Mouse (Mus musculus) lung, embryonic 16.5 days (tissue): ENCODE measurements around the gene Tcp11l2. TPM values are rescaled to one million over a fixed set of nuclear protein-coding genes. Genes with fewer than 3 reads are reported as not detected.

Experiments used
- ATAC-seq: fragments of 200-750 bp; cut with Nextera tagmentation; 2 replicates; pipeline ENCODE4 v1.8.0; 2017; ENCODE audit warnings: low read depth, mild to moderate bottlenecking, moderate library complexity
- H3K27ac ChIP-seq: fragments of 300-500 bp; sonication (generic); 2 replicates; pipeline ENCODE4 v1.5.1; 2014; ENCODE audit warnings: mild to moderate bottlenecking, control low read depth, low read length
- H3K27me3 ChIP-seq: fragments of 300-500 bp; sonication (generic); 2 replicates; pipeline ENCODE4 v1.6.1; 2014; ENCODE audit warnings: low read depth, low read length, mixed read lengths; ENCODE audit not compliant: control insufficient read depth, insufficient read depth
- H3K36me3 ChIP-seq: fragments of 300-500 bp; sonication (generic); 2 replicates; pipeline ENCODE4 v1.6.1; 2014; ENCODE audit warnings: low read length; ENCODE audit not compliant: control insufficient read depth, insufficient read depth
- H3K4me1 ChIP-seq: fragments of 300-500 bp; sonication (generic); replicated peaks from 2 replicates; pipeline ENCODE4 v1.6.1; 2014; ENCODE audit warnings: low read length, mixed read lengths; ENCODE audit not compliant: control insufficient read depth, insufficient read depth
- H3K4me2 ChIP-seq: fragments of 300-500 bp; sonication (generic); 2 replicates; pipeline ENCODE4 v1.6.1; 2014; ENCODE audit warnings: low read depth, low read length, control low read depth
- H3K4me3 ChIP-seq: fragments of 300-500 bp; sonication (generic); 2 replicates; pipeline ENCODE4 v1.5.1; 2014; ENCODE audit warnings: mild to moderate bottlenecking, low read length, control low read depth
- H3K9ac ChIP-seq: fragments of 300-500 bp; sonication (generic); 2 replicates; pipeline ENCODE4 v1.6.1; 2014; ENCODE audit warnings: low read length, control low read depth
- H3K9me3 ChIP-seq: fragments of 300-500 bp; sonication (generic); 2 replicates; pipeline ENCODE4 v1.6.1; 2016; ENCODE audit warnings: low read length; ENCODE audit not compliant: control insufficient read depth
- WGBS: fragments of 180-500 bp; shearing (Covaris S2); extraction: QIAGEN DNeasy Blood & Tissue Kit; methylation state at CpG from one replicate; pipeline ENCODE4 v1.1.7; 2014; 5-methylcytosine and 5-hydroxymethylcytosine counted together
- polyA plus RNA-seq: library from polyadenylated mRNA; unstranded; fragments of >200 nt; fragmentation: Nextera tagmentation; extraction: Ambion mirVana; gene quantifications from 2 replicates; pipeline ENCODE4 v1.2.1, GENCODE M21; 2015

Gene Tcp11l2
- polyA plus RNA-seq, 1 experiment from 2014 or later: 41.5 TPM

DNA sequence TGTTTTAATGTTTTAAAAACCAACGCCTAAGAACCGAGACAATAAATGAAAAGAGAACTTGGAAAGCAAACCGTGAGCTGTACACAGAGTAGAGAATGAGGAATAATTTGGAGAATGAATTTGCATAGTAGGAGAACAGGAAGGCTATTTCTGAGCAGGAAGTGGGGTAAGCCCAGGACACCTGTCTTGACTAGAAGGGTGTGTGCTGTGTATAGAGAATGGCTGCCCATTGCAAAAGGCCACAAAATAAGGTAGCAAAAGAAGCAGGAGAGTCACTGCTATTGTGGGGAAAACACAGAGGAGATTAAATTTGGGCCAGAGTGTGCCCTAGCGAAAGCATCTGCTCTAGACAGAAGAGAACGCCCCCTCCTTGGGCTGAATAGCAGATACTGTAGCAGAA is 41.0 kb upstream of the Tcp11l2 start:
- Histone ChIP-seq H3K36me3 (0 out of 2 replicates have a peak, but pooled peaks cover 4% of the 10 kb centered on the region), H3K9ac (no peak overlapping the region), H3K4me1 (peaks cover 25% of the 10 kb centered on the region), H3K27ac (no peak overlapping the region), H3K4me3 (no peak overlapping the region), H3K4me2 (no peak overlapping the region), H3K27me3 (no peaks in the 10 kb centered on the region), H3K9me3 (no peaks in the 10 kb centered on the region)
- 75% methylated on average over 5 of the region's 5 CpGs for WGBS
- no peak for ATAC-seq

GRCm38 (mm10) chr10:84535859-84536258 is 40.6 kb upstream of the Tcp11l2 start:
- Histone ChIP-seq H3K27me3 (no peaks in the 10 kb centered on the region), H3K9ac (no peak overlapping the region), H3K36me3 (0 out of 2 replicates have a peak, but pooled peaks cover 4% of the 10 kb centered on the region), H3K27ac (no peak overlapping the region), H3K4me2 (no peak overlapping the region), H3K4me3 (no peak overlapping the region), H3K4me1 (peaks cover 21% of the 10 kb centered on the region), H3K9me3 (no peaks in the 10 kb centered on the region)
- WGBS: 32% methylated on average over 4 of the region's 4 CpGs
- no peak for ATAC-seq

- H3K4me2 ChIP-seq: no peak overlapping the region
- no peak overlapping the region for H3K9ac ChIP-seq
- H3K4me1 ChIP-seq: peaks cover 14% of the 10 kb centered on the region
- 89% methylated on average over 6 of the region's 6 CpGs for WGBS
- no peak overlapping the region for H3K27ac ChIP-seq
- no peaks in the 10 kb centered on the region for H3K27me3 ChIP-seq
- no peak overlapping the region for H3K4me3 ChIP-seq
- ATAC-seq: no peak
- no peaks in the 10 kb centered on the region for H3K9me3 ChIP-seq
- no peaks in the 10 kb centered on the region for H3K36me3 ChIP-seq
Observed at GRCm38 (mm10) chr10:84539651-84540050, 36.8 kb upstream of the Tcp11l2 start.

DNA sequence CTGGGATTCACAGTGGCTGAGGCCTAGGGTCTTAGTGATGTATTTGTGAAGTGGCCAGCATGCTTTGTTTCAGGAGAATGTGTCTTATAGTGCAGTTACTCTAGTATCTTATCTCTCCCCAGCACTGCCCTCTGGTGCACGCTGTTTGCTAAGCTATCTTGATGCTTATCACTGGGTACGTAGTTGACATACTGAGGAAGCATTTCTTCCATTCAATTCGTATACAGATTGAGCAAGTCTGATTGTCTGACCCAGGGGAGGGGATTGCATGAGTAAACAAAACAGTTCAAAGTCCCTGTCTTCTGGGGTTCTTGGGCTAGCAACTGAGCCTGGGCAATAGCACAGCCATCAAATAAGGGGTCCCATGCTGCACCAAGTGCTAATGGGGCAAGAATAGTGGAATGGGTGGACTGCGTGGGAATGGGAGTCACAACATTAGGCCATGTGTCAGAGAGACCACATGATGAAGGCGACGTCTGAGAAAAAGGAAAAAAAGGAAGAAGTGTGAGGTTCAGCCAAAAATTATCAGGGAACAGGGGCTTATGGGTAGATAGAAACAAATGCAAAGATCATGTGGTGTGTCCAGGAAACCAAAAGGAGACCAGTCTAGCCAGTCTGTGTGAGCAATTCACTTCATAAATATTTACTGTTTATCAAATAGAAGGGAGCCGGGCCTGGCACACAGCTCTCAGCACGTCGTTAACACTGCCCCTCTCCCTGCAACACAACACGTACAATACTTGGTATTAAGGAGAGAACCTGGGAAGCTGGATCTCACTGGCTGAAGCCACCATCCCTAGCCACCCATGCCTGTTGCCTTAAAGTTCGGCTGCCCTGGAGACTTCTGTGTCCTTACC is 33.4 kb upstream of the Tcp11l2 start:
- no peaks in the 10 kb centered on the region for H3K27me3 ChIP-seq
- no peak overlapping the region for H3K4me3 ChIP-seq
- peak; percentile 61 for ATAC-seq
- WGBS: 36% methylated on average over 11 of the region's 11 CpGs
- H3K4me2 ChIP-seq: no peak overlapping the region
- no peak overlapping the region for H3K9ac ChIP-seq
- no peaks in the 10 kb centered on the region for H3K36me3 ChIP-seq
- H3K27ac ChIP-seq: no peak overlapping the region
- peaks cover 8% of the 10 kb centered on the region for H3K4me1 ChIP-seq
- H3K9me3 ChIP-seq: no peaks in the 10 kb centered on the region

DNA sequence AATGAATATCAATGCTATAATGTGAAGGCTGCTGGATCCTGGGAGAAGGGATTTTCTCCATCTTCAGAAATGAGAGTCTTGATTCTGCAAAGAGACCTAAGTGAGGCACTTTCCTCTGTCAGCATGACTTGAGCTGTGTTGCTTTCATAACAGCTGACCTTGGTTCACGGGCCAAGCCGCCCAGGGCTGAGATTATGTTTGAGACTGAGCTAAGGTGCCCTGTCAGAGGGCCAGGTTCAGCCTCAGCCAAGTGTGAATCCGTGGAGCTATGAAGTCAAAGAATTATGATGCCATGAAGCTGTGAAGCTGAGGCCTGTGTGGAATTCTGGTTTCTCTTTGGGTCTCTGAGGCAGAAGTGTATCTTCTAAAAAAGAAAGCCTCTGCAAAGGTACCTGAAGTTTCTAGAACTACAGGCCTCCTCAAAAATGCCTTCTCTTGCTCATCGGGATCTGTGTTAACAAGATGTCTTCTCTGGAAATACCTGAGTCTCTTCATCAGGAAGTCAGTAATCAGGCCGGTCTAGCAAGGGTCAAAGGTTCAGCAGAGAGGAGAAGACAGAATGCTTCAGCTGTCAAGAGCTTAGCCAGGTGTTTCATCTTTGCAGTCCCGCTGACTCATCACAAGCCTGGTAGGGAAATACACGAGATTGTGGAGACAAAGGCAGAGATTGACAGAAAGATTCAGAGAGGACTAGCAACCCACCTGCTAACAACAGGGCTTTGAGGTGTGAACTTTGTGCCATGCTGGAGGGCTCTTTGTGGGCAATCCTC is 31.4 kb upstream of the Tcp11l2 start:
- Histone ChIP-seq H3K4me3 (no peak overlapping the region), H3K9me3 (no peaks in the 10 kb centered on the region), H3K4me1 (peaks cover 8% of the 10 kb centered on the region), H3K4me2 (no peak overlapping the region), H3K36me3 (no peaks in the 10 kb centered on the region), H3K27ac (no peak overlapping the region), H3K9ac (0 out of 2 replicates have a peak overlapping the region, but pooled peaks have one; percentile 18), H3K27me3 (no peaks in the 10 kb centered on the region)
- no peak for ATAC-seq
- 34% methylated on average over 7 of the region's 7 CpGs for WGBS

DNA sequence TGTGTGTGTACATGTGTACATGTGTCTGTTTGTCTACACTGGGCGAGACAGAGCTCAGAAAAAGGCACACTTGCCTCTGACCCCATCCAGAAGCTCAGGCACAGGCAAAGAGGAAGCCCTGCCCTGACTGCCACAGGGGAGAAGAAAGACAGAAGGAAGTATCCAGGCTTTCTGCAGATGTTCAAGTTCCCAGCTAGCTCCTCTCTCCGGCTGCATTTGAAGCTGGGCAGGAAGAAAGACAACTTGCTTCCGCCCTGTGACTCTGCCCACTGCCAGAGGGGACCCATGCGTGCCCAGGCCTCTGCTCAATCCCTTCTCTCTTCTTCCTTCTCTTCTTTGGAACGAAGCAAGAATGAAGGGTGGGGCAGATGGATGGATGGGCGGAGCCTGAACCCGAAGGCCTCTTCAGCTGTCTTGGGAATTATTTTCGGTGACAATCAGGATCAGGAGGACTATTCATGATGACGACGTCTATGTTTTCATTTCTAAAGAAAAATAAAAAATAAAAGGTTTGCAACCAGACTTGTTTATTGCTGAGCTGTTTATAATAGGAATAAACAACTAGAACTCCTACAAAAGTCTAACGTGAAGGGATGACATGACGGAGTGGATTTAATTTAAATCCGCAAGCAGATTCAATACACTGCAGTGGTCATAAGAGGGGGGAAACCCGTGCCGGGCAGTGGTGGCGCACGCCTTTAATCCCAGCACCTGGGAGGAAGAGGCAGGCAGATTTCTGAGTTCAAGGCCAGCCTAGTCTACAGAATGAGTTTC is 27.1 kb upstream of the Tcp11l2 start:
- no peak for ATAC-seq

DNA sequence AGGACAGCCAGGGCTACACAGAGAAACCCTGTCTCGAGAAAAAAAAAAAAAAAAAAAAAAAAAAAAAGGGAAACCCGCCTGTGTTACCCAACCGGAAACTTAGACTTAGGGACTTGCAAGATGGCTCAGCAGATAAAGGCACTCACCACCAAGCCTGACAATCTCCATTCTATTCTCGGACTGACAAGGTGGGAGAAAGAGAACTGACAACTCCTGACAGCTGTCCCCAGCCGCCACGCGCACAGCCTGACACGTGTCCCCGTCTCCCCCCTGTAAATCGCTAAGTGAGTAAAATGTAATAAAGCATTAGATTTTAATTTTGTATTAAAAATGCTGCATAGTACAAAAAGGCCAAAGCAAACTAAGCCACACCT is 26.5 kb upstream of the Tcp11l2 start:
- no peak overlapping the region for H3K27ac ChIP-seq
- H3K9ac ChIP-seq: no peak overlapping the region
- H3K4me3 ChIP-seq: no peak overlapping the region
- H3K36me3 ChIP-seq: no peaks in the 10 kb centered on the region
- no peaks in the 10 kb centered on the region for H3K27me3 ChIP-seq
- H3K4me2 ChIP-seq: no peak overlapping the region
- WGBS: 72% methylated on average over 10 of the region's 10 CpGs
- no peak for ATAC-seq
- H3K9me3 ChIP-seq: no peaks in the 10 kb centered on the region
- H3K4me1 ChIP-seq: no peaks in the 10 kb centered on the region; the same call in 1 of the 2 replicates

More for the DNA sequence above, 27.1 kb upstream of the Tcp11l2 start:
- no peak overlapping the region for H3K4me3 ChIP-seq
- H3K4me1 ChIP-seq: peaks cover 2% of the 10 kb centered on the region
- WGBS: 65% methylated on average over 17 of the region's 17 CpGs
- H3K27ac ChIP-seq: no peak overlapping the region
- no peaks in the 10 kb centered on the region for H3K9me3 ChIP-seq
- no peak overlapping the region for H3K4me2 ChIP-seq
- H3K36me3 ChIP-seq: no peaks in the 10 kb centered on the region
- H3K9ac ChIP-seq: no peak overlapping the region
- no peaks in the 10 kb centered on the region for H3K27me3 ChIP-seq

GRCm38 (mm10) chr10:84551846-84552245 is 24.6 kb upstream of the Tcp11l2 start:
- Histone ChIP-seq H3K9me3 (no peaks in the 10 kb centered on the region), H3K9ac (no peak overlapping the region), H3K4me2 (no peak overlapping the region), H3K4me1 (no peaks in the 10 kb centered on the region; the same call in 1 of the 2 replicates), H3K27me3 (no peaks in the 10 kb centered on the region), H3K36me3 (no peaks in the 10 kb centered on the region), H3K27ac (no peak overlapping the region), H3K4me3 (no peak overlapping the region)
- 92% methylated on average over 3 of the region's 3 CpGs for WGBS
- ATAC-seq: no peak

DNA sequence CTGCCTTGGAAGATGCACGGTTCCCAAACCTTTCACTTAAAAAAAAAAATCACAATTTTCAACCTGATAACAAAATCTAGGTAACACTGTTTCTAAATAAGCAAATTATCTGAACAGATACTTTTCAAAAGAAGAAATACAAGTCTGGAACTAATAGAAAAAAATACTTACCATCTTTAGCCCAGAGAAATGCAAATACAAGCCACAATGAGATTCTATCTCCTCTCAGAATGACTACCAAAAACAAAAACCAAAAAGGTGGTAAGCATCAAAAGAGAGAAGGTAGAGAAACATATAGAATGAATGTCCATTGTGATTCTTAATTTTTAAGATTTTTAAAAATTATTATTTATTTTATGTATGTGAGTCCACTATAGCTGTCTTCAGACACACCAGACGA is 23.9 kb upstream of the Tcp11l2 start:
- H3K9me3 ChIP-seq: no peaks in the 10 kb centered on the region
- no peak for ATAC-seq
- H3K4me2 ChIP-seq: no peak overlapping the region
- no peaks in the 10 kb centered on the region; the same call in 1 of the 2 replicates for H3K4me1 ChIP-seq
- WGBS: 90% methylated on average over 2 of the region's 2 CpGs
- H3K27ac ChIP-seq: no peak overlapping the region
- H3K36me3 ChIP-seq: no peaks in the 10 kb centered on the region
- no peak overlapping the region for H3K9ac ChIP-seq
- no peaks in the 10 kb centered on the region for H3K27me3 ChIP-seq
- H3K4me3 ChIP-seq: no peak overlapping the region
